Mouse (Mus musculus): ENCODE measurements at regions not wholly inside any gene's neighbourhood (a gene's known extent, or its start where the extent isn't known, plus 50 kb on each side); places are given as distances from the start of the nearest gene placed in this dataset.

GRCm38 (mm10) chr12:15937443-15938237 is 120.9 kb upstream of the Trib2 start:
- no peak for DNase-seq

GRCm38 (mm10) chr12:15932067-15932466 is 115.3 kb upstream of the Trib2 start:
- no peak for DNase-seq

GRCm38 (mm10) chr12:15931535-15931934 is 114.8 kb upstream of the Trib2 start:
- no peak for DNase-seq

- no peak for DNase-seq
Measured at GRCm38 (mm10) chr12:15930155-15930554, 113.4 kb upstream of the Trib2 start.

GRCm38 (mm10) chr12:15929541-15929940 is 112.8 kb upstream of the Trib2 start:
- DNase-seq, result no peak

GRCm38 (mm10) chr12:15918291-15918690 is 101.6 kb upstream of the Trib2 start:
- no peak for DNase-seq

- DNase-seq, result no peak
Measured at GRCm38 (mm10) chr12:15912959-15913358, 96.2 kb upstream of the Trib2 start.

- DNase-seq, result no peak
Measured at GRCm38 (mm10) chr12:15912491-15912890, 95.8 kb upstream of the Trib2 start.

- DNase-seq, result no peak
Measured at GRCm38 (mm10) chr12:15911254-15911991, 94.7 kb upstream of the Trib2 start.

- DNase-seq, result no peak
Measured at GRCm38 (mm10) chr12:15897539-15897938, 80.8 kb upstream of the Trib2 start.

- no peak for DNase-seq
Measured at GRCm38 (mm10) chr12:15896511-15896910, 79.8 kb upstream of the Trib2 start.

- DNase-seq, result no peak
Measured at GRCm38 (mm10) chr12:15895215-15895614, 78.5 kb upstream of the Trib2 start.

GRCm38 (mm10) chr12:15890591-15890990 is 73.9 kb upstream of the Trib2 start:
- DNase-seq, result no peak

- DNase-seq, result no peak
Measured at GRCm38 (mm10) chr12:15879907-15880430, 63.2 kb upstream of the Trib2 start.
